Mouse (Mus musculus): ENCODE measurements around the gene Ptpn13. TPM values are rescaled to one million over a fixed set of nuclear protein-coding genes. Genes with fewer than 3 reads are reported as not detected.

Gene Ptpn13
- polyA plus RNA-seq, 1 experiment from 2014 or later = 4.9 TPM

DNA sequence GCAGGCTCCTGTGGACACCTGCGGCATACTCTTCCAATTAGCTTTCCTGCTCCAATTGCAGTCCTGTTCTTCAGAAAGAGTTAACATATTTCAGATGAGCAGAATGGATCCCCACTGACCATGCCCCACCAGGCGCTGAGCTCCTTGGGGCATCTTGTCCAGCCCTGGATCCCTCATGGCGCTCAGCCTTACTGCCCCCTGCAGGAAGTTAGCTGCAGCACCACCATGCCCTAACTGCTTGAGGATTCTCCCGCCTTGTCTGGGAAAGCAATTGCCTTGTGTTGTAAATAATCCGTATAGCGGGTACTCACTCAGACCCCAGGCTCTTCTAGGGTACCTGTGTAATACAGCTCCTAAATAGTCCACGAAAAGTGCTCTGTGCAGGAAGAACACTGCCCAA lies 162.2 kb downstream of the Ptpn13 start:
- Histone ChIP-seq H3K27me3 (no peaks in the 10 kb centered on the region), H3K9ac (no peak overlapping the region), H3K4me3 (no peak overlapping the region), H3K27ac (no peak overlapping the region), H3K36me3 (ENCODE audit: poor library complexity, severe bottlenecking) (0 out of 2 replicates have a peak, but pooled peaks cover 4% of the 10 kb centered on the region), H3K4me1 (no peaks in the 10 kb centered on the region), H3K9me3 (replicated peaks) (no peaks in the 10 kb centered on the region), H3K4me2 (no peak overlapping the region)
- ATAC-seq = no peak
- 90% methylated on average over 7 of the region's 7 CpGs for WGBS

DNA sequence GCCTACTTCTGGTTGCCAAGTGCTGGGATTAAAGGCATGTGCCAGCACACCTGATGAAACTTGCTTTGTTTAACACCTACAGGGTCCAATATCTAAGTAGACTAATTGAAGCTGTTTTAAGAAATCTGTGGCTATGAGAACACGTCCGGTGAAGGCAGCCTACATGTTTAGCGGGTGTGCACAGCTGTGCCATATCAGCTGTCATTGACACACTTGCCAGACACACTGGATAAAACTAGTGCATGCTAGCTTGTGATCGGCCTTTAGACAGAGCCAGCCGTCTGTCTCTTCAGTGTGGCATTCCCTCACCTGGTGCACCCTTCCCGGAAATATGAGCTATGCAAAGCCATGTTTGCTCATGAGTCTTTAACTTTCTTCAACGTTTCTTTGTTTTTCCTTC lies 166.9 kb downstream of the Ptpn13 start:
- no peak overlapping the region for H3K9ac ChIP-seq
- ATAC-seq = no peak
- no peaks in the 10 kb centered on the region for H3K27me3 ChIP-seq
- no peak overlapping the region for H3K4me2 ChIP-seq
- no peaks in the 10 kb centered on the region for H3K9me3 ChIP-seq (replicated peaks)
- 0 out of 2 replicates have a peak, but pooled peaks cover 4% of the 10 kb centered on the region for H3K36me3 ChIP-seq (ENCODE audit: poor library complexity, severe bottlenecking)
- no peak overlapping the region for H3K4me3 ChIP-seq
- H3K4me1 ChIP-seq = peaks cover 16% of the 10 kb centered on the region; the same call in 1 of the 2 replicates
- H3K27ac ChIP-seq = no peak overlapping the region
- 90% methylated on average over 7 of the region's 7 CpGs for WGBS

DNA sequence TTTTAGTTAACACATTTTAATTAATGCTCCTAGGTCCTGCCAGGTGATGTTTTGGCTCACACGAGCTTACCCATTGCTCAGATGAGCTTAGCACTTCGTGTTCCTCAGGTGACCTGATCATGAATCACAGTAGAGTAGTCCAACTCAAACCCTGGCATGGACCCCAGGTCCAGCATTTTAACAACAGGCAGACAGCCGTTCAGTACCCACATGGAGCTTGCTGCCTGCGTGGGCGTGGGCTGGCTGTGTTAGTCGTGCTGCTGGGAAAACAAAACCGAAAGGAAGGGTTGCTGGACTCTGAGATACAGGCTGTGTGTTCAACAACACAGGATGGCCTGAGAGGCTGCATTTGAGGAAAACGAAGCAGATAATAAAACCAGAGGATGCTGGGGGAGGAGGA lies 167.7 kb downstream of the Ptpn13 start:
- 88% methylated on average over 8 of the region's 8 CpGs for WGBS
- H3K27ac ChIP-seq = no peak overlapping the region

DNA sequence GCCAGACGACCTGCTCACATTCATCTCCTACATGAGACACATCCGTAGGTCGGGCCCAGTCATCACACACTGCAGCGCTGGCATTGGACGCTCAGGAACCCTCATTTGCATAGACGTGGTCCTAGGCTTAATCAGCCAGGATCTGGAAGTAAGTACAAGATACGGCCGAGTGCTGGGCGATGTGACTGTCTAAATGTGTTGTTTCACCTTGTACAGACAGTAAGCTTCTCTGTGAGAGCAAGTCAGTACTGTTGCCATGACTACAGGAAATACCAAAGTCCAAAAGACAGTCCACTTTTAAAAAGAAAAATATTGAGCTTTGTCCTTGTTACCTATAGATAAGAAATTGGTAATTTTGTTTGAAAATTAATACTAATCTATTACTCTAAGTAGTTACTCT lies 168.6 kb downstream of the Ptpn13 start:
- 87% methylated on average over 9 of the region's 9 CpGs for WGBS

More for the DNA sequence above, 167.7 kb downstream of the Ptpn13 start:
- no peak overlapping the region for H3K9ac ChIP-seq
- no peak for ATAC-seq
- no peaks in the 10 kb centered on the region for H3K9me3 ChIP-seq (replicated peaks)
- H3K36me3 ChIP-seq (ENCODE audit: poor library complexity, severe bottlenecking) = no peaks in the 10 kb centered on the region
- H3K4me2 ChIP-seq = no peak overlapping the region
- no peaks in the 10 kb centered on the region for H3K27me3 ChIP-seq
- peaks cover 16% of the 10 kb centered on the region; the same call in 1 of the 2 replicates for H3K4me1 ChIP-seq
- H3K4me3 ChIP-seq = no peak overlapping the region

DNA sequence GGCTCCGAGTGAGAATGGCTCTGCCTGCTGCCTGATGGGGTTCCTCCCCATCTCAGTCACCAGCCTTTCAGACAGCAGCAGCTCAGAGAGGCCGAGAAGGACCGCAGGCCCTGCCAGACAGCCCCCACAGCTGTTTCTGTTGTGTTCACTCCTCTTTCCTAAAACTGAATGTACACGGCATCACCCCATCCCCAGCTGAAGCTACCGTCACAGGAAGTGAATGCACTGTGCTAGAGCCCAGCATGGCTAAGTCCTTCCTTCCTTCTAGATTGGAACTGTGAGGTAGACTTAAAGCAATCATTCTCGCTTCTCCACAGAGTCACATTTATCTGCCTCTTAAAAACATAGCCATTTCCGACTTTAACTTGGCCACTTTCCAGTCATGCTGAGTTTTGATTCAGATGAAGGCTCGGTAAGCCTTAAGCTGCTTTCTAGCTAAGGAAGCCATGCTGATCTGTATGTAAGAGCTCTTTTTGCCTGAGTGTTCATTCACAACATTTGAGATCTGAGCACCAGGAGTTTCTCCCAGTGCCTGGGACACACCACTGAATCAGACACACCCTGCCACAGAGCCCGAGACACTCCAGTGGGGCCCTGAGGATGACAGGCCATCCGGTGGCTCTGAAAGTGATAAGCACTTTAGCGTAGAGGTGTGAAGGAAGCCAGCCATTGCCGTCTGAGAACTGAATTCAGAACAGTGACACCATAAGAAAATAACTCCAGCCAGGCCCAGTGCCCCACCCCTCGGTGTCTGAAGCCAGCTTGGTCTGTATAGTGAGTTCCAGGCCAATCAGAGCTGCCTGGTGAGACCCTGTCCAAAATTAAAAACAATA lies 170.6 kb downstream of the Ptpn13 start:
- no peak overlapping the region for H3K4me2 ChIP-seq
- no peak overlapping the region for H3K4me3 ChIP-seq
- H3K36me3 ChIP-seq (ENCODE audit: poor library complexity, severe bottlenecking) = no peaks in the 10 kb centered on the region
- no peaks in the 10 kb centered on the region for H3K27me3 ChIP-seq
- ATAC-seq = no peak
- no peak overlapping the region; the same call in 1 of the 2 replicates for H3K27ac ChIP-seq
- 71% methylated on average over 13 of the region's 13 CpGs for WGBS
- no peaks in the 10 kb centered on the region for H3K9me3 ChIP-seq (replicated peaks)
- no peak overlapping the region for H3K9ac ChIP-seq
- peaks cover 16% of the 10 kb centered on the region; the same call in 1 of the 2 replicates for H3K4me1 ChIP-seq

More for the DNA sequence above, 168.6 kb downstream of the Ptpn13 start:
- H3K9ac ChIP-seq = no peak overlapping the region
- H3K4me2 ChIP-seq = no peak overlapping the region
- no peak overlapping the region for H3K4me3 ChIP-seq
- no peaks in the 10 kb centered on the region for H3K36me3 ChIP-seq (ENCODE audit: poor library complexity, severe bottlenecking)
- H3K27me3 ChIP-seq = no peaks in the 10 kb centered on the region
- H3K27ac ChIP-seq = no peak overlapping the region
- no peaks in the 10 kb centered on the region for H3K9me3 ChIP-seq (replicated peaks)
- ATAC-seq = no peak
- peaks cover 16% of the 10 kb centered on the region; the same call in 1 of the 2 replicates for H3K4me1 ChIP-seq

DNA sequence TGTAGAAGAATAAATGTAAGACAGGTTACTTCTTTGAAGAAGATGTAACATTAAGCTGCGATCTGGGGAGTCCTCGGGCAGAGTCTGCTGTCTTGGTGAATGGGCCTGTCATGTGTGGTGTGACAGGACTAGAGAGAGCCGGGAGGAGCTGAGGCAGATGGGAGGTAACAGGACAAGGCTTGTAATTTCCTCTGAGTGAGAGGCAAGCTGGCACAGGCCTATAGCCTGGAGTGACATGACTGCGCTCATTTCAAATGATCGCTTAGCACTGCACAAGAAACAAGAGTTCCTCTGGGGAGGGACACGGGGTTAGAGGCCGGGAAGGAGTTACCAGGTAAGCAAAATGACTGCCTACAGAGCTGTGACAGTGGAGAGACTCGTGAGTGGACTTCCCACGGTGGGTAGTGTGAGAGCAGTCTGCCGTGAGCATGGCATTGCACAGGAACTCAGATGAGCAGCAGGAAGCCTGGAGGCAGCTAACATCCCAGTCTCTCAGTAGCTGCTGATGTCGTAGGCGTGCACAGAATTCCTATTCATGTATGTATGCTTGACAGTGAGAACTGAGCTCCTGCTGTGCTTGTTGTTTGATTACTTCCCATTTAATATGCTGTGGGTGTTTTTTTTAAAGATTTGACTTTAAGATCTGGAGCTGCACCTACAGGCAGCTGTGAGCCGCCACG lies 171.6 kb downstream of the Ptpn13 start:
- Histone ChIP-seq H3K27me3 (no peaks in the 10 kb centered on the region), H3K4me2 (no peak overlapping the region), H3K9ac (no peak overlapping the region), H3K27ac (peak overlapping the region; percentile 35; the same call in 1 of the 2 replicates), H3K4me1 (peaks cover 16% of the 10 kb centered on the region; the same call in 1 of the 2 replicates), H3K36me3 (ENCODE audit: poor library complexity, severe bottlenecking) (no peaks in the 10 kb centered on the region), H3K4me3 (no peak overlapping the region), H3K9me3 (replicated peaks) (no peaks in the 10 kb centered on the region)
- ATAC-seq = peak; percentile 48; the same call in 1 of the 2 replicates
- 69% methylated on average over 14 of the region's 14 CpGs for WGBS

DNA sequence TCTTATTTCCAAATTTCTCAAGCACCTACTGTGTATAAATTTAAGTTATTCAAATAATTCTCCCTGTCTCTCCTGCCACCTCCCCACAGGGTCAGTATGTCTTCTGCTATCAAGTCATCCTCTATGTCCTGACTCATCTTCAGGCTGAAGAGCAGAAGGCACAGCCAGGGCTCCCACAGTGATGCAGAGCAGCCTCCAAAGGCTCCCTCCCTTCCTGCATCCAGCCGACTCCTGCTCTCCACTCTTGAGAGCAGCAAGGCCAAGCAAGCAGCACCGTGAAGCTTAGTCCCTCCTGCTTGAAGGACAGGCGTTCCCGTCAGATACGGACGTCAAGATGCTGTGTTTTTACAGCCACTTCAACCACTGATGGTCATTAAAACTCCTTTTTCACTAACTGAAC lies 172.6 kb downstream of the Ptpn13 start:
- WGBS = 74% methylated on average over 6 of the region's 6 CpGs
- H3K4me3 ChIP-seq = no peak overlapping the region
- H3K27me3 ChIP-seq = no peaks in the 10 kb centered on the region
- H3K27ac ChIP-seq = no peak overlapping the region
- H3K4me1 ChIP-seq = peaks cover 16% of the 10 kb centered on the region; the same call in 1 of the 2 replicates
- no peaks in the 10 kb centered on the region for H3K36me3 ChIP-seq (ENCODE audit: poor library complexity, severe bottlenecking)
- no peak overlapping the region for H3K9ac ChIP-seq
- no peak for ATAC-seq
- no peak overlapping the region for H3K4me2 ChIP-seq
- H3K9me3 ChIP-seq (replicated peaks) = no peaks in the 10 kb centered on the region

DNA sequence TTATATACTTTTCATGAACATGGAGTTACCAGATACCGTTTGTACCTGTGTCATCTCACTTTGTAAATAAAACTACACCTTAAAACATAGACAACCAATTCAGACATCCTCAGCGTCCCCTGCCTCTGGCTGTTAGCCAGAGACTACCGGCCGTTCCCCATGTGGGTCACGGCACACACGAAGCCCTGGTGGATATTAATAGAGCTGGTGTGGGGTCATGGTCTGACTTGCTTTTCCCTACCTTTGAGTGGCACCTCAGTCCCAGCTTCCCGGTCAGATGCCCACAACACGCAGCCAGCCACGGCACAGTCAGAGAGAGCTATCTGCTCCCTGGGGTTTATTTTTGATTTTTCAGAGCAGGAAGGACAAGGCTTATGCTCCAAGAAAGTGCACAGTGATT lies 173.3 kb downstream of the Ptpn13 start:
- no peaks in the 10 kb centered on the region for H3K27me3 ChIP-seq
- H3K27ac ChIP-seq = no peak overlapping the region
- no peaks in the 10 kb centered on the region for H3K9me3 ChIP-seq (replicated peaks)
- H3K9ac ChIP-seq = no peak overlapping the region
- H3K4me3 ChIP-seq = no peak overlapping the region
- H3K36me3 ChIP-seq (ENCODE audit: poor library complexity, severe bottlenecking) = no peaks in the 10 kb centered on the region
- ATAC-seq = no peak
- 90% methylated on average over 9 of the region's 9 CpGs for WGBS
- H3K4me2 ChIP-seq = no peak overlapping the region
- H3K4me1 ChIP-seq = peaks cover 18% of the 10 kb centered on the region

- 87% methylated on average over 5 of the region's 5 CpGs for WGBS
- H3K4me3 ChIP-seq = no peak overlapping the region
- H3K27ac ChIP-seq = no peak overlapping the region
- H3K36me3 ChIP-seq (ENCODE audit: poor library complexity, severe bottlenecking) = no peaks in the 10 kb centered on the region
- H3K9me3 ChIP-seq (replicated peaks) = no peaks in the 10 kb centered on the region
- H3K9ac ChIP-seq = no peak overlapping the region
- H3K4me1 ChIP-seq = peaks cover 23% of the 10 kb centered on the region
- H3K27me3 ChIP-seq = no peaks in the 10 kb centered on the region
- ATAC-seq = no peak
- no peak overlapping the region for H3K4me2 ChIP-seq
These were observed 173.9 kb downstream of the Ptpn13 start for GRCm38 (mm10) chr5:103598881-103599280.

- 27% methylated on average over 11 of the region's 11 CpGs for WGBS
These were observed 178.3 kb downstream of the Ptpn13 start for GRCm38 (mm10) chr5:103603115-103603893.

GRCm38 (mm10) chr5:103605707-103606106 lies 180.7 kb downstream of the Ptpn13 start:
- Histone ChIP-seq H3K36me3 (ENCODE audit: poor library complexity, severe bottlenecking) (no peaks in the 10 kb centered on the region), H3K27ac (no peak overlapping the region), H3K9ac (no peak overlapping the region), H3K4me2 (no peak overlapping the region), H3K27me3 (no peaks in the 10 kb centered on the region), H3K9me3 (replicated peaks) (no peaks in the 10 kb centered on the region), H3K4me1 (peaks cover 8% of the 10 kb centered on the region), H3K4me3 (no peak overlapping the region)
- 87% methylated on average over 7 of the region's 7 CpGs for WGBS
- ATAC-seq = no peak

More at GRCm38 (mm10) chr5:103603115-103603893, 178.3 kb downstream of the Ptpn13 start:
- H3K4me2 ChIP-seq = no peak overlapping the region
- no peak overlapping the region for H3K9ac ChIP-seq
- no peaks in the 10 kb centered on the region for H3K36me3 ChIP-seq (ENCODE audit: poor library complexity, severe bottlenecking)
- no peak overlapping the region for H3K4me3 ChIP-seq
- peaks cover 8% of the 10 kb centered on the region for H3K4me1 ChIP-seq
- H3K27me3 ChIP-seq = no peaks in the 10 kb centered on the region
- H3K27ac ChIP-seq = no peak overlapping the region
- H3K9me3 ChIP-seq (replicated peaks) = no peaks in the 10 kb centered on the region
- ATAC-seq = no peak

All from forebrain, embryonic 13.5 days (tissue).